Mouse (Mus musculus): Measurements from ENCODE around the gene Etv1.

Gene Etv1

DNA sequence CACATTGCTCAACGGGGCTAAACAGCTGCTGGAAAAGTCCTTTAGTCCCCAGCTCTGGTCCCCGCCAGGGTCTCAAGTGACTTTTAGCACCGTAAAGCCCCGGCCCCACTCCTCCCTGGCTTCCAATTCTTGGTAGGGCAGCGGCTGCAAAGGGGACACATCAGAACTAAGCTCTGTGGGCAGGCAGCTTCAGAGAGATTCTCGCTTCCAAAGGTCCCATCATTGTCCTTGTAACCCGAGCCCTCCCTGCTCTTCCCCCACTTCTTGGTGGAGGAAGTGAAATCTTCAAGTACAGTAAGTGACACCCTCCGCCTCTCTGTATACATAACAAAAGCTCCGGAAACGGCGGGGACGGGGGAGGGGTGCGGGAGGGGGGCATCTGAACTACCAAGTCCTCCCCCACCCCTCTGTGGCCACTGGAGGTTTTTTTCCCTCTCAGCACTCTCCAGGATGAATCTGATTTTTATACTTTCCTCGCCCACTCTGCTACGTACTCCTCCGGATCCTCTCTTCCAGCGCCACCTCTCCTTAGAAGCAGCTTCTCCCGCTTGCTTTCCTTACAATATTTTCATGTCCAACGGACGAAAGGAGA is at the start of gene Etv1:
Etv1 (plus strand) TSS at position 195 of the 592 bp plus-strand sequence.
- in situ Hi-C loops (cut with MboI) = no loop called here

DNA sequence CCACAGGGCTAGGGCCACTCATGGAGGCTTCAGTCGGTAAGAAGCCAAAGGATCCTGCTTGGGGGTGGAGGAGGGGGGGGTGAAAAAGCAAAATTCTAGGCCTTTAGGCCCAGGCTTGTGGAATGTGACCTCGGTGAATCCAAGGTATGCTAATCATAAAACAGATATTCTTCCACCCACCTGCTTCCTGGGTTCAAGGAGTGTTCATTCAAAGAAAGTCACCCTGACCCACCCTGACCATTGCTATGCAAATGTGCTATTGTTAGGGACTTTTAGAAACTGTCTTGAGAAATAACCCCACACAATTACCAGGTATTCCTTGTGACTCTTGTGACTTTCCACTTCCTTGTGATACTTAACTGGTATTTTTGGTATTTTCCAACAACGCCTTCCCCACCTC is 49.5 kb upstream of the Etv1 start:
- in situ Hi-C loops (cut with MboI) = no loop called here

DNA sequence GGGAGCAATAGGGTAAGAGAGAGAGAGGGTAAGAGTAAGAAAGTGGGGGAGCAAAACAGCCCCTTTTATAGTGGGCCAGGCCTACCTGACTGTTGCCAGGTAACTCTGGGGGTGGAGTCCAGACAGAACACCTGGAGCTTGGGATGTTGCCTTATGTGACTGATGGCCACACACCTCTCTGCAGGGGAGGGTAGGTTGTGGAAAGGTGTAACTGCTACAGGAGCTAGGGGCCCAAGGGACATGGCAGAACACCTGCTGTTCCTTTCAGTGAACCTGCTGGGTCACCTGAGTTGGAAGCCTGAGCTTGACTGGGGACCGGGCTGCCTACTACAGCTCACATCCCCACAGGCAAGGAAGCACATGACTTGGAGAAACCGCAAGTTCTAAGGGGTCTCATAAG is 48.4 kb upstream of the Etv1 start:
- in situ Hi-C loops (cut with MboI) = no loop called here

DNA sequence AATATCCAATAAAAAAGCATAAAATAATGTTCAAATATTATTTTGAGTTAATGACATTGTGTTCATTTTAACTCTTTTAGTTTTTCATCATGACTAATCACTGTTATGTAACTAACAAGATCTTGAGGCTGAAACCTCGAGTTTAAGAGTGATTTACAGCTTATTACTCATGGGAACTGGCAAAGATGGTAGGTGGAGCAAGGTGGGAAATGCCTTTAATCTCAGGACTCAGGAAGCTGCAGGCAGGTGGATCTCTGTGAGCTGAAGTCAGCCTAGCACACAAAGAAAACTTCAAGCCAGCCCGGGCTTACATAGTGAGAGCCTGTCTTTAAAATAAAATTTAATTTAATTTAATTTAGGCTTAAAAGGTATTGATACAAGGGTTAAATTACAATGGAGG is 19.9 kb upstream of the Etv1 start:
- in situ Hi-C loops (cut with MboI) = no loop called here

DNA sequence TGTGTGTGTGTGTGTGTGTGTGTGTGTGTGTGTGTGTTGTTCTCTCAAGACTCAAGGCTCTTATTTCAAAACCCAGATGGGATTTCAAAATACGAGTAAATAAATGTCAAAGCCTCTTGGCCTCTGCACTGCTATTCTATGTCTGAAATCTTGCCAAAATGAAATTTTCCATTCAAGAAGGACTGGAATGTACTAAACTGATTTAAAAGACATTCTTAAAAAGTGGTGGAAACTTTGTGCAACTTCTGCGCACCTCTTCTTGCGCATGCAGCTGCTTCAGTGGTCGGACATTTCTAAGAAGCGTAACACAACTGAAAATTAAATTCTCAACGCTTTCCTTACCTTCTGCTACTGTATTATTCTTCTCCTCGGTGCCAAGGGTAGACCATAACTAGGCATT is 1.9 kb upstream of the Etv1 start:
- in situ Hi-C loops (cut with MboI) = no loop called here

DNA sequence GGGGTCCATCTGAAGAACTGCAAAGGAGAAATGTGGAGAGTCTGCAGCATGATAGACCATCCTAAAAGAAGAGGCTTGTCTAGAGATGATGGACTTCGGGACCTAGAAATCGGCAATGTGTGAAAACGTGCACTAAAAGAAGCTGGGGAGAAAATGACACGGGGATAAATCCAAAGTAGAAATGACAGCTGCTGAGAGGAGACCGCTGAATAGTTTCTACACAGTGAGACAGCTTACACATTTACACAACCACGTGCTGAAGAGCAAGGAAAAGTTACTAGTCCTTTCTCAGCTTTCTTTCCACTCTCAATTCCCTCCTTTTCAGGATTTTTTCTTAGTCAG is 1.3 kb upstream of the Etv1 start:
- in situ Hi-C loops (cut with MboI) = no loop called here

DNA sequence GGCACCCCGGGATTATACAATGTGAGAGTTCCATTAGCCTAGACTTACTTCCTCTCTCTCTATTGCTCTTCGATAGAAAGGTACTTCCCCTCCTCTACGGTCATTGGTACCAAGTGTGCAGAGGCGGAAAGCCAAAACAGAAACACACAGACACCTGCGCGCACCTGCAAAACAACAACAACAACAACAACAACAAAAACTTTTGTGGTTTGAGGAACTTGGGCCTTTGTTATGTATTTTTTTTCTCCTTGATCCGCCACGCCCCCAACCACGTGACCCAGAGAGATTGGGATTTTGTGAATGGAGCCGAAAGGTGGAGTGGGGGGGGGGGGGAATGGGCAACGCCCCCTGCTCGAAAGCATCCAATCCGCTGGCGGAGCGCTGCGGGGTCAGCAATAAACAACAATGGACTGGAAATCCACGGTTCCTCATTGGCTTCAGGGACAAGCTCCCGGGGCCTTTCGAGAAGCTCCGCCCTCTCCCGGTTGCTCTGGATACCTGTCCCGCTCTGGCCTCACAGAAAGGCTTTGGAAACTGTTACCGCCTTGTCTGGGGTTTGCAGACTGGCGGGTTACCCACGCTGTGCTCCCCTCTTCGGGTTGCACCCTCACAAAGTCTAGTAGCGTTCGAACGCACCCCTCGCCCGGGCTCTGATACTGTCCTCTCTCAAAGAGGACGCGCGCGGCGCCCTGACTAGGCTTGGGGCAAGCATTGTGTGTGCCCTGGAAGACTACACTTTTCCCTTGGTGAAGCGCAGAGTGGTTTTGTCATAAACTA is 693 bp upstream of the Etv1 start:
- in situ Hi-C loops (cut with MboI) = no loop called here

DNA sequence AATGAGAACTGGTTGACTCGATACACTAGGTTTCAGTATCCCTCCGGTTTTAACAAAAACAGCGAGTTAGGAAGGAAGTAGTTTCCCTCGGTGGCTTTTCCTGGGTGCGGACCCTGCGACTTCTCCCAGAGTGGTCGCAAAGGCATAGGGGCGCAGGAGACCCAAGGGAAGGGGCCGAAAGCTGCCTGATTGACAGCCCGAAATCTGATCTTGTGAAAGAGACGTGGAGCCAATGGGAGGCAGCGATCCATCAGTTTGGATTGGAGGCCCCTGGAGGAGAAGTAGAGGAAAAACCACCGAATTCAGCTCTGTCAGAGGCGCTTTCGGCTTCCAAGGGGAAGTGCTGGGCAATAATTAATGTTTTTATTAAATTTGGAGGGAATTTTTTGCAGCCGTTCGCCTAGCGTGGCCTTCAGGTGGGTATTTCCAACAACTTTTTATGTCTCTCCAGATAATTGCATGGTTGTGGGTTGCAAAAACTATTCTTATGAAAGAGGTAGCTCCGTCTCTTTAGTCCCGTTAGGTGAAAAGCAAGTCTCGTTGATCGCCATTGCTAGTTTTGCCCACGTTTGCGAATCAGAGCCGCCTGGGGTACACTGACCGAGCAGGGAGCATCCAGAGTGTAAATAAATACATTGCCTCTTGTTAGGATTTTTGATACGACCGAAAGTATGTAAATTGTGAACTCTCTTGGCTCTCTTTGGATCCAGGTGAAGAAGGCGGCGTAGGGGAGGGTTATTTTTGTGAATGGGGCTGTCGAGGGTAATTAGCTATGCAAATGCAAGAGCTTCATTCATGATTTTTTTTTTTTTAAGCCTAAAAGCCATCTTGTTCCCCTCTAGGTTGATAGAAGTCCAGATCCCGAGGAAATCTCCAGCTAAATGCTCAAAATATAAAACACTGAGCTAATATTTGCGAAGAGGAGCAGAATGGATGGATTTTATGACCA is 1.1 kb downstream of the Etv1 start:
- in situ Hi-C loops (cut with MboI) = no loop called here

DNA sequence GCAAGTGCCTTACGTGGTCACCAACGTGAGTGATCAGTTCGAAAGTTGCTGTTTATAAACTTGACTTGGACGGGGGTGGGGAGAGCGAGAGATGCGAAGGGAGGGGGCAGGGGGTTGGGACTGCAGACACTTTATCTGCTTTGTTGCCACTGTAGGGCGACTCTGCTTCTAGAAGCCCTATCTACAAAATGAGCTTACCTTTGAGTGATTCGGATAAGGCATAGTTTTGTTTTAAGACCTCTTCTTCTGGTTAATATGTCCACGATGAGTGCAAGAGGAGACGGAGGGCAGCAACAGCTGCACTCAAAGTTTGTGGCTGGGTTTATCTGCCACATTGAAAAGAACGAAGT is 1.8 kb downstream of the Etv1 start:
- in situ Hi-C loops (cut with MboI) = no loop called here

DNA sequence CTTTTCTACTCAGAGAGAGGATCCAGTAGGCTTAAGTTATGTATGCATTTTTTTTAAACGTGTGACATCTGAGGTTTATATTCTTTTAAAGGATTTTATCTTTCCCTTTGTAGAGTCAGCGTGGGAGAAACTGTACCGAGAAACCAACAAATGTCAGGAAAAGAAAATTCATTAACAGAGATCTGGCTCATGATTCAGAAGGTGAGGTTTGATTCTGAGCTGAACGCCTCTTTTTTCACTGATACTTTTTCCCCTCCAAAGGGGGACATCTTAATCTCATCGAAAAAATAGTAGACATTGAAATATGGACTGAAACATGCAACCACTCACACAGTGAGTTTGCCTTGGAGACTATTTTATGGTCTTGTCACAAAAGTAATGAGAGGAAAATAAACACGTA is 2.5 kb downstream of the Etv1 start:
- in situ Hi-C loops (cut with MboI) = no loop called here

DNA sequence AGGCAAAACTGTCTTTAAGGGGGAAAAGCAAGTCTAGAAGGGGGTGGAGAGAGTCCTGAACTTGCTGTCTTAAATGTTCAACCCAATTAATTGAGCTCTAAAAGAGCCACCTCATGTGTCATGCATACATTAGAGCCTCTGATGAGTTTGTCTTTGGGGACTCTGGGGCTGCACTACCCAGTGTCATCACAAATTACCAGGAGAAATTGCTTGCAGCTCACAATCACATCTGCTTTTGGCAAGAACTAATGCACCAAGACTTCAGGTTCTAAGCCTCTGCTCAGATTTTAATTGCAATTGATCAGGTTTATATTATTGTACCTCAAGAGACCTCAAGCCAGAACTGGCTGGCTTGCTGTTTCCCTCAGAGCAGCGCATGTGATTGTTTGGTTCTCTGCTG is 4.1 kb downstream of the Etv1 start:
- in situ Hi-C loops (cut with MboI) = no loop called here

DNA sequence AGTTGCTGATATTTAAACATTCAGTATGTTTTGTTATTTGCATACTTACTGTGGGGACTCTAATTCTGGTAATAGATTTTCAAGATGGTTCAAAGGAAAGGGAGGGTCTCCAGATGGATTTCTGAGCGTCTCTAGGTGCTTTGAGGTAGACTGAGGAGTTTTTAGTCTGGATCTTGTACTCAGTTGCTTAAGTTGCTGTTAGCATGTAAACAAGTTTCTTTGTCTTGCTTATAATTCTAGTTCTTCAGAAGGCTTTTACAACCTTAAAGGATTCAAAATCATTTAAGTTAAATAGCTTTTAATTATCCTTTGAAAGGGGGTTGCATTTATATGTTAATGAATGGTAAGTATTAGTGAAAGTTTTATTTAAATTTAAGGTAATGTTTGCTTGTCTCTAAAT is 5.0 kb downstream of the Etv1 start:
- in situ Hi-C loops (cut with MboI) = no loop called here

DNA sequence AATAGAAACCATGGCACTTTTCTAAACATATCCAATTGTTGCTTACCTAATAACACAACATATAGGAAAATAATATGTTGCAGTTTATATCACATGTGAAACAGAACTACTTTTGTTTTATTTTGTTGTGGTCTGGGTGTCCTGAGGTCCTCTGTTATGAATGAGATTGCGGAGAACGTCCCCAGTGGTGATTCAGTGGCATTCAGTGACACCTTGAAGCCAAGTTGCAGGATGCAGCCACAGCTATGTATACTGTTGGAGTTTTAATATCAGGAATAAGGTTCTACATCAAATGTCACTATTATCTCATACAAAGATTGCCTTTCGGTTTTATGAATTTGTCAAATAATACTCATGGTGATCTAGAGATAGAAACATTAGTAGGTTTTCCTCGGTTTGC is 7.4 kb downstream of the Etv1 start:
- in situ Hi-C loops (cut with MboI) = no loop called here

DNA sequence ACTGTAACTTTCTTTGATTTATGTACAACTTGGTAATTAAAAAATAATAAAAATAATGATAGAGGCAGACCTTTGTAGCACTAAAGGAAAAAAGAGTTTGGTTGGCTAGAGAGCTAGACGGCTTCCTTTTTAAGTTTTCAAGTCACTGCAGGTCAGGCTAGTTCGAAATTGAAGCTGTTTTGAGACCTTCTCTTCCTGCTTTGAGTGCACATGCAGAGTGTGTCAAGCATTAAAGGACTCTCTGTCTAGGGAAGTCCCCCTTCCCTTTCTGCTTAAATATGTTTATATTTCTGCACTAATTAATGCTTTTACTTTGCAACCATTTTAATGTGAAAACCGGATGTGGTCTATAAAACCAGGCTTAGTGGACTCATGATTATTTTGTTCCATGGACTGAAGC is 8.5 kb downstream of the Etv1 start:
- in situ Hi-C loops (cut with MboI) = no loop called here

DNA sequence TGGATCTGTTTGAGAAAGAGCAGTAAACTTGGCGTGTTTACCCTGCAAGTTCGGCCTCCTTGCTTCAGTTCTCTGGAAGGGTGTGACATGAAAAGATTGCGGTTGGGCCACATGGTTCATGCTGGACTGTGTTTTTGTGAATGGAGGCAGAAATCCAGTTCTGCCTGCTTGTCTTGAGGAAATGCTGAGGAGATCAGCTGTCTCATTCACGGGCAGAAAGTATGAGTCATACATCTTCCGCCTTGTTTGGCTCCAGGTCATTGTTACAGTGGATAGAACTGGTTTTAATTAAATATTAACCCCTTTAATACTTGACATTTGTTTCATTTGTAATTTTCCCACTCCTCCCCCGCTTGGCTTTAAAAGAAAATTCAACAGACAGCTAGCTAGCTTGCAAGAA is 9.4 kb downstream of the Etv1 start:
- in situ Hi-C loops (cut with MboI) = no loop called here

DNA sequence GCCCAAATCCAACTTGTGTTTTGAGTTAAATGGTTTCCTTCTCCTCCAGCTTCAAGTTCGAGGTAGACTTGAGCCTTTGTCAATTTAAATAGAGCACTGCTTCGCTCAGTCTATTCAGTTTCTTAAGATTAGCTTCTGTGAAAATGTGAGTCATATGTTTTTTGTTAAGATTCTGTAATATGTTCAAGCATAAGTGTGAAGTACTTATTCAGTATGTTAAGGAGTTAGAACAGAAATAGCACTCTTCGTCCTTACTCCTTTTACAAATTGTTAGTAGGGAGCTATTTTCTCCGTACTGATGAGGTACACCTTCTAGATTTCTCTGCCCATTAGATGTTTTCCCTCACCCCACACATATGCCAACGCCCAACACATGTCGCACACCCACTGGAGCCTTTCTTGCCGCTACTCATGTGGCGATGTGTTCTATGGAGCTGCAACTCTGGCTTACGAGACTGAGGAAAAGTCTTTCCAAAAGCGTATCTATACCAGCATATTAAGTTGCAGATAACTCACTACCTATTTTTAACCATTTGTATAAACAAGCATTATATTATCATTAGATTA is 10.7 kb downstream of the Etv1 start:
- in situ Hi-C loops (cut with MboI) = no loop called here

DNA sequence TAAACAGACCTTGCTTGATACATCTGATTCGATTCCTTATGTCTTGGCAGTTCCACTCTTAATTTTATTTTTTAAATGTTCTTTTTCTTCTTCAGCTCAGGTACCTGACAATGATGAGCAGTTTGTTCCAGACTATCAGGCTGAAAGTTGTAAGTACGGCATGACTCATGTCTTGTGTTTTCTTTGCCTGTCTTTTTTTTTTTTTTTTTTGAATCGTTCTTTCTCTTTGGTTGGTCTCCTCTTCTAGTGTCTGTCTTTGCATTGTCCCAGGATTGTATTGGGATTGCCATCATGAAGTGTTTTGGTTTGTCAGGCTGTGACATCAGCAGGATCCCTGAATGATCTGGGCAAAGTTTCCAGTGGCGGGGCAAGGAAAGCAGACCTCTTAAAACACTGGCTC is 13.9 kb downstream of the Etv1 start:
- in situ Hi-C loops (cut with MboI) = no loop called here

DNA sequence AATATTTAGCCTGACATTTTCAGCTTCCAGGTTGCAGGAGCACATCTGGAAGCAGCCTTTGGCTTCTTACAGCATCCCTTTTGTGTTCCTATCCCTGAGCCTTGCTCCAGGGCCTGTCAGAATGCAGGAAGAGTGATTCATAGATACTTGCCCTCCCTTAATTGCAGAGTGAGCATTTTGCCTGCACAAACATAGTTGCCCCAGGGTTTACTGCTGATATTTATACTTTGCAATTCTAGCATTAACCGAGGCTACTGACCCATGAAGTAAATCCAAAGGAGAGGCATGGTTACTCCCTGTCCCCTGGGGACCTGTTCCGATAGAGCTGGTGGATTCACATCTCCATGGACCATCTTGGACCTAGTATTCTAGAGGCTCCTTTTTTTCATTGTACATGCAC is 14.5 kb downstream of the Etv1 start:
- in situ Hi-C loops (cut with MboI) = no loop called here

DNA sequence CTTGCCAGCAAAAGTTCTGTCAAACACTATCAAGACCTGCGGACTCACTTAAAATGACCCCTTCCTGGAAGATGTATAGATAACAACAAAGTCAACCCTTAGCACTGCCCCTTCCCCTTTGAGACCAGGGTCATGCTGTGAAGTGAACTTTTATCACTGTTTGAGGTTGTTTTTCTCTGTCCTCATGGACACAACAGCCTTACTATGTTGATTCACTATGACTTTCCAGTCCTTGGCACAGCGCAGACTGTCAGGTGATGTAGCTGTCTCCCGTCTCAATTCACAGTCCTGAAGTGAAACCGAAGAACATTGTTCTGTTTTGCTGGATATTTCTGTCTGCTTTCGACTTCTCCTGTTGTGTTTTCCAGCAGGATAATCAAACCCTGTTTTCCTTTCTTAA is 27.9 kb downstream of the Etv1 start:
- in situ Hi-C loops (cut with MboI) = no loop called here

DNA sequence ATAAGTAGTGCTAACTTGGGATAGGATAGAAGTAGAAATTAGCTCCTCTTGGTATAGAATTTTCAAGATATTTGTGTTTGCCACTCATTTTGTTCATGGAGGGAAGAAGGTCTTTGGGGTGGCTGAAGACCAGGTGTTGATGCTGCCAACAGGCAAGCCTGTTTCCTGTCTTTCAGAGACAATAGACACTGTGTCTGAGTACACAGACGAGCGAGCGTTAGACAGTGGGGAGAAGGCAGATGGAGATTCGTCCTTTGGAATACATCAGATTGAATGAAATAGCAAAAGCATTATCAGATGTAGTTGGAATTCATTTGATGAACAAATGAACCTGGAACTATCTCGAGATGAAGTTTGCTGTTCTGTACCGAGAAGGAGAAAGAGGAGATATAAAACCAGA is 33.2 kb downstream of the Etv1 start:
- in situ Hi-C loops (cut with MboI) = no loop called here

DNA sequence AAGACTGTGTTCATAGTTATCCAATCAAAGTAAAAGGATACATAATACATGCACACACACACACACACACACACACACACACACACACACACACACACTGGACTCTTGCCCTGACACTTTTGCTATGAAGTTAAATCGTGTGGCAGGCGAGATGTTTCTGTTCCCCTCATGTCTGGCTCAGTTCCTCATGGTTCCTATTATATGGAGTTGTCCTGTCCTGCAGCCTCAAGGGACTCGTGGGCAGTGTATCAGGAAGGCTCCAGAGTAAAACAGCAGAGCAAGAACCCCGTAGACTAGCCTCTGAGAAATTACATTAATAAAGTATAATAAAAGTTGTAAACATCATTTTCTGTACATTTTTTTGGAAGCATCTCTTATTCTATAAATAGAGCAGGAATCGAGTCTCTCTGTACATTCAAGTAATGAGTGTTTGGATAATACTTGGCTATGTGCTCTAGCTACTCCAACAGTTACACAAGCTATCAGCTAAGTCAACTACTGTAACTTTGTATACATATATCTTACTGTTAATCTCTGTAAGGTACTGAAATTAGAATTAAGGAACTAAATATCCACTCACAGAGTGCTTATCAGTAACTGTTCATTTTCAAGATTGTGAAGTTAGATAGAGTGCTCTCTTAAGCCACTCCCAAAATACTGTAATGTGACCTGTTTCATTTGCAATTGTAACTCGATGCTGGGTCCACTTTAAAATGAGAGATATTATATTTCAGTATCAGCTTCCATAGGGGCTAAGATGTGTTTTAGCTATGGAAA is 35.0 kb downstream of the Etv1 start:
- in situ Hi-C loops (cut with MboI) = no loop called here

DNA sequence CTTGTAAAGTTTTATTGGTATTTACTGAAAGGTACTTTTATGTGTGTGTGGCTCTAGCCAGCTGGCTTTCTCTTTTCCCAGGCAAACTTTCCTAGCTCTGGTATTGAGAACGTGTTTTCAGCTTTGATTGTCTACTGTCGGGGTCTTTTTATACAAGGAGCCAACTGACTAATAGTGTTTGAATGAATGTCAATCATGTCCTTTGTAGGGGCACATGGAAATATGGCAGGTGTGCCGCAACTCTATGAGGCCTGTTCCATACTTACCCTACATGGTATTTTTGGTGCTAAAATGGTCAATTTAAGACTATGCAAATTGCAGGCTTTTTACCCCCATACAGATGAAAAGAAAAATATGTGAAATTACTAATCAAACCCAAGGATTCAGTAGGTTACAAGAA is 37.1 kb downstream of the Etv1 start:
- in situ Hi-C loops (cut with MboI) = no loop called here

Measured in mature B cell (primary cell).